Mouse (Mus musculus) kidney, postnatal 10 days (tissue): ENCODE measurements at regions not wholly inside any gene's neighbourhood (a gene's known extent, or its start where the extent isn't known, plus 50 kb on each side); places are given as distances from the start of the nearest gene placed in this dataset.
"Not testable (repeated sequence)": the region's sequence is repeated elsewhere in the genome, so short reads cannot be mapped to it uniquely, and the experiment has no call there.

ENCODE experiments used
- DNase-seq: peaks from one replicate; pipeline ENCODE4 v3.0.0; 2021; ENCODE audit warnings: mixed read lengths

- DNase-seq = no peak
Observed at GRCm38 (mm10) chr11:16649599-16649998, 102.4 kb upstream of the Egfr start.

DNA sequence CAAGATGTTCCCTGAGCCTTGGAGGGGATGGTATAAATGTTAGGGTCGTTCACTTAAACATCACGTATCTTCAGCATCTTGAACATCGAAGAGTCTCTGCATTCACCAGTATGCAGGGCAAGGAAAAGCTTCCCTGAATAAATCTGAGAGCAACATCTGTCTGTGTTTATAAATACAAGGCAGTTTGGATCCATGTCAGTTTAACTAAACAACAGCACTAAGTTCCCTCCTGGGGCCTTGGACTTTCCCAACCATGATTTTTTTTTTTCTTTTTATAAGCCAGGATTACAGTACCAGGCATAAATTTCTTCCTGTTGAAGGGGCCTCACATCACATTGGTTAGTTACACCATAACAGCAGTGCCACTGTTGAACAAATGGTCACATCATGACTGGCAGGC, 88.2 kb upstream of the Egfr start:
- DNase-seq = no peak

- no peak for DNase-seq
Observed at GRCm38 (mm10) chr11:16669453-16670251, 82.4 kb upstream of the Egfr start.

DNA sequence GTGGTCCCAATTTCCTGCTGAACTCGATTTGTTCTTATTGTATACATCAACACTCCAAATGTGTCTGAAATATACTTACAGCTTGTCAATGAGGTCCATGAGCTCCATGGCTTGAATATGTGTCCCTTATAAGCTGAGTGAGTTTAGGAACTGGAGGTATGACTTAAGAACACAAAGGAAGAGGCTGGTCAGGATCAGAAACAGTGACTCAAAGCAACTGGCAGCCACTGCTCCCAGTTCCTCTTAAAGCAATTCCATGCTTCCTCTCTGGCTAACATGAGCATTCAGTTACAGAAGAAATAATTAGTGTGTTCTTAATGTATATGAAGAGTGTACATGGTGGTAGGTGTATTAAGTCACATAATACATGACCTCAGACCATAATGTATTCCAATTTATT, 81.7 kb upstream of the Egfr start:
- DNase-seq = no peak

DNA sequence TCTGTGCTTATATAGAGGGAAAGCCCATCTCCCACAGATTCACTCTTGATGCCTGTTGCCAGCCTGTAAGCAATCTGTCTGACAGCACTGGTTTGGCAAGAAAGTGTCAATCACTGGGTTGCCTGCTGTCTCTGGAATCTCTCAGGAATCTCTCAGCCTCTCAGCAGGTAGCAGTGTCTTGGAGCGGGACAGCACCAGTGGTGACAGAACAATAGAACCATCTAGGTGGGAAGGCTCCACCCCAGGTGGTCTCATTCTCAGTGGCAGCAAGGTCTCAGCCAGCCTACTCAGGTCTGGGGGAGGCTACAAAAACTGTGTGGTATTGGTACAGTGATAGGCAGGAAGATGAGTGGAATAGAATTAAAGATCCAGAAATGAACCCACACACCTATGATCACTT, 76.1 kb upstream of the Egfr start:
- DNase-seq = not testable (repeated sequence)

- peak; percentile 19 for DNase-seq
Observed at GRCm38 (mm10) chr11:16683538-16683937, 68.5 kb upstream of the Egfr start.

DNA sequence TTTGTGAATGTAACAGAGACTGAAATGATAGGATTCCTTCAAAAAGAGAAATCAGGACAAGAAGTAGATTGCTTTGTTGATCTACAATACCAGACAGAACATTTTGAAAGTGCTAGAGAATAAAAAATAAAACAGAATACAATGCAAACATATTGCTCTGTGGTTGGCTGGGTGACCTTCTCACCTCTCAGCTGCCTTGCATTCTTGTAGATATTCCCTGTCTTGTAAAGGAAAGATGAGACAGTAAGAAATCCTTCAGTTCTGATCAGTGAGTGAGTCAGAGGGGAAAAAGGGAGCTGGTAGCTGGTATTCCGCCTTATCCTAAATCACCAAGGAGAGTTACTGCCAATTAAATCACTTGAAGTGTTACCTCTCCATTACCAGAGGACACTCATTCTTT, 56.4 kb upstream of the Egfr start:
- DNase-seq = no peak

DNA sequence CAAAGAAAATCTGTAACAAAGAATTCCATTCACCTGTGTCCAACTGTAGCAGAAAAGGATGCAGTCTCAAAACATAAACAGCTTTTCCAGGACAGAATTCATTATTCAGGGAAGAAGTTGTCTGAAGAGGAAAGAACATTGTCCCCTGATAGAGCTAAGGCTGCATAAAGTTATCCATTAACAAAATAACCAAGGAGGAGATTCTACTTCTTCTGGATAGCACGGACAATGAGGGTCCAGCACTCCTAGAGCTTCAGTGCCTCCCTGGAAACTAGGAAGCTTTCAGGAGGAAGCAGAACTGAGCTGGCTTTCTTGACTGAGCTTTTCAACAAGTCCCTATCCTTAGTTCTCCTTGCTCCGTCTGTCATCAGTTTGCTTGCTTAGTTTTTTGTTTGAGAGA, 55.2 kb upstream of the Egfr start:
- no peak for DNase-seq

GRCm38 (mm10) chr11:16701826-16702225, 50.2 kb upstream of the Egfr start:
- no peak for DNase-seq
